Mouse (Mus musculus): ENCODE data around the gene Casz1. TPM values are rescaled to one million over a fixed set of nuclear protein-coding genes. Genes with fewer than 3 reads are reported as not detected.

Gene Casz1
- total RNA-seq, 2 experiments from 2014 or later, result 0.61 to 0.62 TPM

- no peak for DNase-seq (ENCODE audit: low spot score in 2 of 2)
Measured at GRCm38 (mm10) chr4:148876166-148876565, 71.9 kb downstream of the Casz1 start.

- DNase-seq (ENCODE audit: low spot score in 2 of 2), result no peak
Measured at GRCm38 (mm10) chr4:148876867-148877266, 72.6 kb downstream of the Casz1 start.

- DNase-seq (ENCODE audit: low spot score in 2 of 2), result no peak
Measured at GRCm38 (mm10) chr4:148878192-148878983, 74.2 kb downstream of the Casz1 start.

DNA sequence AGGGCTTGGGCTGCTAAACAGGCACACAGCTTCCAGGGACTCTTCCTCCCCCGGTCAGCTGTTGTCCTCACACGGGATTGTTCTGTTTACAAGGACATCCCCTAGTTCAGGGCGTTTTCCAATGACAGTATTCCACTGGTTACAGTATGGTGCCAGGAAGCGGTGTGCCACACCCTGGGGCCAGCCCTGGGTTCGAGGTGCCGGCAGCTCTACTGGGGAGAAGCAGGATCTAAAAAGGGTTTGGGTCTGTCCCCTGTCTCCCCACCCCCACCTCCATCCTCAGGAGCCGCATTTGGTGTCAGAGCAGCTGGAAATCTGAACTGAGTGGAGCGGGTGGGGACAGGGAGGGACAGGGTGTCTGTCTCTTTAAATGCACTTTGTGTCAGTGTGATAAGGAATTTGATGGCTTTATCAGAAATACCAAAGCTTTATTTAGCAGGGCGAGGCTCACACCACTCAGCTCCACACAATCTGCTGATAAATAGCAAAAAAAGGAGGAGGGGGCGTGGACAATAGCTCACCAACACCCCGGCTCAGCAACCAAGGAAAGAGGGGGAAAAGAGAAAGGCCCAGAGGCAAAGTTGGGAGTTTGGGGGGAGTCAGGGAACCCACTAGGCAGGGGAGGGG, 74.9 kb downstream of the Casz1 start:
- DNase-seq (ENCODE audit: low spot score in 2 of 2), result no peak

DNA sequence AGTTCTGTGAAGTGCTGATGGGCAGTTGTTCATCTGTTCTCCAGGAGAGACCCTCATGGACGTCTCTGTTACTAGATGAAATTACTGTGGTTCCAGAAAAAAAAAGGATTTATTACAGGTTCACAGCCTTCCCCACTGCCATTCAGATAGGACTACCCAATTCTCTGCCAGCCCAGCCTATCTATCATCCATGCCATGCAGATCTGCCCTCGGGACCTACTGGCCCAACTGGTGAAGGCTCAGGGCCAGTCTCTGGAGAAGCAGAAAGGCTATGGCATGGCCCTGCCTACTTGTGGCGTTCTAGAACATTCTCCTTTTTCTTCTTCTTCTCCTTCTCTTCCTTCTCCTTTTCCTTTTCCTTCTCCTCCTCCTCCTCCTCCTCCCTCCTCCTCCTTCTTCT, 75.4 kb downstream of the Casz1 start:
- no peak for DNase-seq (ENCODE audit: low spot score in 2 of 2)

DNA sequence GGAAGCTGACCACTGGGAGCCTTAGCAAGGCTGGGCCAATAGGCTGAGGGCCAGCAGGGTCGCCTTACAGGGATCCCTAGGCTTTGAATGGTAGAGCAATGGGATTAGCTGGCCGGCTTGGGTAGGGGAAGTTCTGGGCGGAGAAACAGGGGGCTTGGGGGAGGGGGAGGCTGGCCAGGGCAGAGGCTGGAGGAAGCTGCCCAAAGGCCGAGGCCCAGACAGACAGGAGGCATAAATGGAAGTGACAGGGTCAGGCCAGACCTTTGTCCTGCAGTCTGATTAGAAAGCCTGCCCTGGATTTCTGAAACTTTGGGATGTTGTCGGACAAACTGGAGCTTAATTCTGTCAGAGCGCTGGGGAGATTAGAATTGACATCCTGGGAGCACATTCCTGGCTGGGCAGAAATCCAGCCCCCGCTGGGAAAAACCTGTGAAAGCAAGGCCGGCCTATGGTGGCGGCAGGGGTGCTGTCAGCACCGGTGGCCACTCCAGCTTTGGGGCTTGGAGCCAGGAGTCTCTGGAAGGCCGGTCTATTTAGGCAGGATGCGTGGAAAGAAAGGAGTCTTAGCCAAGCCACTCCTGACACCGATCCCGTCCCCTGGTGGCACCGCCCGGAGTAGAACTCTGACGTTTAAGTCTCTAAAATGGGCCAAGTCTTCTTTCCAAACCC, 76.9 kb downstream of the Casz1 start:
- no peak for DNase-seq (ENCODE audit: low spot score in 2 of 2)

GRCm38 (mm10) chr4:148881838-148882237, 77.6 kb downstream of the Casz1 start:
- DNase-seq (ENCODE audit: low spot score in 2 of 2), result no peak

DNA sequence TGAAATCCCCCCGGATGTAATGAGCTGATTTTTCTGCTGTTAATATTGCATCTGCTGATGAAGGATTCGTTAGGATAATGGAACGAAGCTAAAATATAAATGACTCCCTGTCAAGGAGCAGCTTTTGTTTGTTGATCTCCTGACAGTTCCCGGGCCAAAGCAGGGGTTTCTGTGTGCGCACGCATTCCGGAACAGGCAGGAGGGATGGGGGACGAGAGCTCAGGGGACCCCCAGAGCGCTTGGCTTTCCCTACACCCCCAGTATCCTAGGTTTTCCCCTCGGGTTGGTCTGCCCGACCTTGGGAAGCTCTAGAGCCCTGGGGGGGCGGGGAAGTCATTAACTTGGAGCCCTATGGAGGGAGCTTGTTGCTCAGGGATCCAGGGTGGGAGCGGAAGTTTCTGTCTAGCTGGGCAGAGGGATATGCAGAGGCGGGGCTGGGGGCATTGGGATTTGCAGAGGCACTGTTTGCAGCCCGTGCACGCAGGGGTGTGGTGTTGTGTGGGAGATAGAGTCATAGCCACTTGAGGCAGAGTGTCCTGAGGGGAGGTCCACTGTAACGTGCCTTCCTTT, 78.2 kb downstream of the Casz1 start:
- DNase-seq (ENCODE audit: low spot score in 2 of 2), result no peak

- no peak for DNase-seq (ENCODE audit: low spot score in 2 of 2)
Measured at GRCm38 (mm10) chr4:148884596-148884995, 80.4 kb downstream of the Casz1 start.

DNA sequence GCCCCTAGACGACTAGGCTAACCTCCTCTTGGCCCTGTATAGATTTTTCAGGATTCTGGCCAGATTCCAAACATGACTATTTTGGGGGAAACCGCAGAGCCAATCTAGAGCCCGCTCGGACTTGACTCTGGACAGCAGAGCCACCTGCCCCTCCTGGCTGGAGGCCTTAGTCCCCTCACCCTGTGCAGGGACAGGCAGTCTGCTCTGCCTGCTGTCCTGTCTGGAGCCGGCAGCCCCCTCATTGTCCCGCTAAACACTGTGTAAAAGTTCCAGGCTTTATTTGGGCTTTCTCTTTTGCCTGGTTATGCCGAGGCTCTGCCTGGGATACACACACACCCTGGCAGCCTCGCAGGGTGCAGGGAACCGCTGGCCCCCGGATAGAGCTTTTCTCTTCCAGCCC, 81.2 kb downstream of the Casz1 start:
- DNase-seq (ENCODE audit: low spot score in 2 of 2), result no peak

DNA sequence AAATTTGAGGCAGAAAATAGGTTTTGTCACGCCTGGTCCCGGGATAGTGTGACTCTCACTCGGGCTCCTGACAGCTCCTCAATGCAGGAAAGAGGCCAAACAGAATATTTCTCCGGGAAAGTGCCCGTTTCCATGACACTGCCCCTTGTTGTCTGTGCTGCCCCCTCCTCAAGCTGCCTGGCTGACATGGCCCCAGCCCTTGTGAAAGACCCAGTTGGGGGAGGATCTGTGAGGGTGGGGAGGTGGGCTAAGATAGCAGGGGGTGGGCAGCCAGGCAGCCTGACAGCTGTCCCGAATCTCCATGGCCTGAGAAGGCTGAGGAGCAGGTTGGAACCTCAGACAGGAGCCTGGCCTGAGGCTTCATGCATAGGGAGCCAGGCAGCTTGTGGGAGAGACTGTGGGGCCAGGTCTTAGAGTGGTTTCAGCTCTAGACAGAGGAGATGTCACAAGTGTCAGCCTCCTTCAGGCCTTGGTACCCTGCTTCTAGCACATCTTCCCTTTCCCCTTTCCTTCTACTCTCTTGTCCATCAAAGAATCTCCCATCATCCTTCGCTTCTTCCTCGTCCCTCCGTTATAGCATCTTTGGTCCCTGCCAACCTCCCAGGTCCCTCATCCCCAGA, 81.8 kb downstream of the Casz1 start:
- no peak for DNase-seq (ENCODE audit: low spot score in 2 of 2)

DNA sequence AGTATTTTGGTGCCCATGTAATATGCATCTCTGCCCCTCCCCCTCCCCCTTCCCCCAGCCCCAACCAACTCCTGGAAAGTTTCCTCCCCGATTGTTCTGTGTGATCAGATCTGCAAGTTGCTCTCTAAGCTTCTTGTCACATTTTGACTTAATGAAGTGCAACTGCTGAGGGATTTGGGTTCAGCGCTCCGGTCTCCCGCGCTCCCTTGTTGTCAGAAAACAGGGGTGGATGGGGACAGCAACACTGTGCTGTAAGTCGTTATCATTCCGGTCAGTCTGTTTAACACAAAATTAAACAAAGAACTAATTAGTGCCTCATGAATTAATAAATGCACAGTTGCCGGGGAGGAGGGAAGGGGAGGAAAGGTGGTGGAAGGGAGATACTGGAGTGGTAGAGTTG, 84.0 kb downstream of the Casz1 start:
- no peak for DNase-seq (ENCODE audit: low spot score in 2 of 2)

DNA sequence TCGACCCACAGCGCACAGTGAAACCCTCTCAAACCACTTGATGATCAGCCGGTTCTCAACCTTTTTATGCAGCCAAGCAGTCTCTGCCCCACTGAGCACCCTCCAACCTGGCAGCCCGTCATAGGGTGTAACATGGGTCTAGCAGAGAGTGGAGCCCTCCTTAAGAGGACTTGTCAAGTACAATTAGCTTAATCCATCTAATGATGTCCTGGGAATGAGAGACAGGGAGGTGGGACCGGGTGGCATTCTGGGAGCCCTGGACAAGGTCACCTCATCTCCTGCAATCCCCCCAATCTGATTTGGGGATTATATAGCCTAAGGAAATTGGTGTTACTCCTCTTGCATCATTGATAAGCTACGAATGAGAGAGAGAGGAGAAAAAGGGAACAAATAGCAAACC, 84.8 kb downstream of the Casz1 start:
- no peak for DNase-seq (ENCODE audit: low spot score in 2 of 2)

- no peak for DNase-seq (ENCODE audit: low spot score in 2 of 2)
Measured at GRCm38 (mm10) chr4:148890442-148890841, 86.2 kb downstream of the Casz1 start.

DNA sequence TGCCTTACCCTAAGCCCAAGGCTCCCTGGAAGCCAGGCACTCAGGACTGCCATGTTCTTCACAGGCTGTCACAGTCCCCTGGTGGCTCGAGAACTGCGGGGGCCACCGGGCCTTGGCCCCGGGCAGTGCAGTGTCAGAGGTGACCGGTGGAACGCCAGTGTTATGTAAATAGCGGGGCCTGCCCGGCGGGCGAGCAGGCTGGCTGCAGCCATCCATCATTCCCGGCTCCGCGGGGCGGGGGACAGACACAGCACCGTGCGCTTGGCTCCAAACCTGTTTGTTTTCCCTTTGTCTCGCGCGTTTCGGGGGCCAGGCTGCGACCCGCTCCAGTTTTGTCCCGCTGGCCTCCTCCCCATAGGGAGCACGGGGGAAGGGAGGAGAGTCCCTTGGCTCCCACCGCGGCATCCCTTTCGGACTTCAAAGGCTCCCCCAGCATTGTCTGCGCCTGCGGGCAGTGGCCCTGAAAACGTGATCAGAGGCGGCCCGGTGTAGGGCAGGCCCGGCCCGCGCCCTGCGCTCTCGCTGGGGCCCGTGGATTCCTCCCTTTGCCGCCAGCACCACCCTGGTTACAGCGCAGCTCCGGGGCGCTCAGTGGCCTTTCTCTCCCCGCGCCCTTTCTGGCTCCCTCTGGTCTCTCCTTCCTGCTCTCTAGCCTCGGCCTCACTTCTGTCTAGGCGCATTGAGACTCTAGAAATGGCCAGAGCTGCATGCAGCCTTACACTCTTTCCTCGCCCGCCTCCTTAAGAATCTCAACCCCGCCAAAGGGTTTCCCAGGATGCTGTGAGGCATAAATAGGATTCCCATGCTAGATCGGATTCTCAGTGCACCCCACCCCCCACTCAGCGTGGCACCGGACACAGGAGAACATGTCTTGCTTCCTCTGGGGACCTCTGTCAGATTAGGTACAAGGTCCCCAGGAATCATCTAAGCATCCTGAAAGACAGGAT, 86.9 kb downstream of the Casz1 start:
- DNase-seq (ENCODE audit: low spot score in 2 of 2), result no peak

- no peak for DNase-seq (ENCODE audit: low spot score in 2 of 2)
Measured at GRCm38 (mm10) chr4:148896125-148896524, 91.9 kb downstream of the Casz1 start.

GRCm38 (mm10) chr4:148899927-148900294, 95.7 kb downstream of the Casz1 start:
- DNase-seq (ENCODE audit: low spot score in 2 of 2), result no peak

DNA sequence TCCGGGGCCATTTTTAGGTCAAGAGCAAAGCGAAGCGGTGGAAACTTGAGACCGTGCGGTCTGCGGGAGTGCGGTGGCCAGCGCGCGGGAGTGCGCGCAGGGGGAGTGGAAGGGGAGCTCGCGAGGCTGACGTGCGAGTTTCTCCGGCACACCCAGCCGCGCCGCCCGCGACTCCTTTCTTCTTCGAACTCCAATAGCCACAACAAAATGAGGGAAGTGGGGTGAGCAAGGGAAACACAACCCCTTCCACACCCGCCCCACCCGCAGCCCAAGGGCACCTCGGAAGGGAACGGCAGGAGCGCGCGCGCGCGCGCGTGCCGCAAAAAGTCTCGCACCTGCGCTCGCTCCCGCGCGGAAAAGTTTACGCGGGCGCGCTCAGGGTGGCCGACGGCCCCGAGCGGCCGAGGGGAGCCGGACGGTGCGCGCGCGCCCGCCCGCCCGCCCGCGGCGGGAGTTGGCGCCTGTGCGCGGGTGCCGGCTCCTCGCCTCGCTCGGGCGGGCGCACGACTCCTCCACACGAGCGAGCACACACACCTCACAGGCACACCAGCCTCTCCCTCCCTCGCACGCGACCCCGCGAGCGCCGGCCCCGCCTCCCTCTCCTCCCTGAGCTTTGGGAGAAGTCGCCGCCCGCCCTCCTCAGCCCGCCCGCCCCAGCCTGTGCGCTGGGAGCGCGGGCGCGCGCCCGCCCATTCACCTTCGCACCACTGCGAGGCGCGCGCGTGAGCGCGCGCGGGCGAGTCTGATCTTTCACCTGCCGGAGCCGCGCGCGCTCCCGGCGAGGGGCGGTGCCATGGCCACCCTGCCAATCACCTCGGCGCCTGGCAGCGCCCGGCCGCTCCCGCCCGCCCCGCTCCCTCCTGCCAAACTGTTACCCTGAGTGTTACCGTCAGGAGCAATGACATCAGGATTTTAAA, 96.3 kb downstream of the Casz1 start:
- DNase-seq (ENCODE audit: low spot score in 2 of 2), result peak in 1 of 2 experiments; percentile 31

DNA sequence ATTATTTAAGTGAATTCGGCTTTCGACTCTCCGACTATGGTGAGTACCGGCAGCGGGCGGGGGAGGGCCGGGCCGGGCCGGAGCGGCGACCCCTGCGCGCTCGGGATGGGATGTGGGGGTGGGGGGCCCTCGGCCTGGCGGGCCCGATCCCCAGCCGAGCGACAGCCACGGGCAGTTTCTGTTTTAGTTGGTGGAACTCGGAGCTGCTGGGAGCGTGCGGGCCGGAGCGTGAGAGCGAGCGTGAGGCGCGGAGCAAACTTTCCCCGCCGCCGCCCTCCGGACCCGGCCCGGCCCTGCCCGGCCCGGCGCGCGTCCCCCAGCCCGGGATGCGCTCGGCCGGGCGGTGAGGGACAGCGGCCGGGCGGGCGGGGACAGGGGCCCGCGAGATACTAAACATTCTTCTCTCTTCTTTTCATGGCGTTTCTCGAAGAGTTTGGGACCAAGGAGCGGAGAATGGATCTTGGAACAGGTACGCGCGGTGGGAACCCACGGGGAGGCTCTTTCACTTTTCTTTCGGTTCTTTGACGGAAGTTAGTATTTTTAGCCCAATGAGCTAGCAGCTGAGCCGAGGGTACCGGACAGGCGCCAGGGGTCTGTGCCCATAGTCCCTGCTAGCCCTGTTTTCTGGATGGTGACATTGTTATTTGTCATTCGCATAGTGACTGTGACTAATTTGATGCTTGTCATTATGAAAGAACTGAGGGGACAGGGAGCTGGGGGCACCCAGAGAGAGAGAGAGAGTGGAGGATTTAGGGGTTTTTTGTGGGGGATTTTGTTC, 97.2 kb downstream of the Casz1 start:
- no peak for DNase-seq (ENCODE audit: low spot score in 2 of 2)

Data from layer of hippocampus, adult 18-20 months (tissue).